Mouse (Mus musculus): Measurements from ENCODE around the gene Bco2.

DNA sequence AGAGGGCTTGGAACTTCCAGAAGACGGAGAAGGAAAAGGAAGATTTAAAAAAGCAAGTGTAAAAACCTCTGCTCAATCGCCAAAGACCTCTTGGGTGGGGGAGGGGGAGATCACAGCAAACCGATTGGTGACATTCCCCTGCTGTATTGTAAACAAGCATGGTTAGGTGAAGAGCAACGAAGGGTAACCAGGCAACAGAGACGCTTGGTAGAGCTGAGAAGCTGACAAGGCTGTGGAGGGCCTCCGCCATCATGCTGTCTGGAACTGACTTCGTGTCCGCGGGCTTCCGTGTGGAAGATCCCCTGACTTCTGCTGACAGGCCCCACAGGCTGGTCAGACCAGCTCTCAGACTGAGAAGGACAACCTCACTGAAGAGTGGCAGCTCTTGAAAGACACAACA lies 69.5 kb downstream of the Bco2 start:
- TF ChIP-seq POLR2A (IDR thresholded peaks at IDR 0.05; ENCODE audit: extremely low read depth, insufficient read depth, low read length) (no peak), CTCF (IDR thresholded peaks at IDR 0.05; ENCODE audit: low read depth, low read length) (no peak)

Measured in liver, adult 2 months (tissue).